ENCODE assay signal across 8 mouse cellular contexts in the genomic region with DNA sequence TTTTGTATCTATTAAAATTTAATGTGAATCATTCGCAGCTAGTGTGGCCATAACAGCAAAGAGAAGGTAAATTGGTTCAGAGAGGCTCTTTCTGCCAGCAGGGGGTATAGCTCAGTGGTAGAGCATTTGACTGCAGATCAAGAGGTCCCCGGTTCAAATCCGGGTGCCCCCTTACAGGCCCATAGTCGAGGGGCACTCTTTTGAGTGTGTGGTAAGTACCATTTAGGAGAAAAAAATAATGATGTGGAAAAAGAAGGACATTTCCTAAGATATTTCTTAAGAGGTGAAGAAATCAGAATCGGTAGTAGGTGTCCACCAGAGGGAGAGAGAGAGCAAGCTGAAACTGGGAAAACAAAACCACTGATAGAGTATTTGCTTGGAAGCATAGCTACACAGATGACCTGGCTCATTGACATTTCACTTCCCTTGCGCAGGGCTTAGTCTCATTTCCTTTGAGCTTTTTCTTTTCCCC. TPM values are rescaled to one million over a fixed set of nuclear protein-coding genes. Genes with fewer than 3 reads are reported as not detected.
DNase-seq lines count a peak whose midpoint lies in the region; ATAC-seq and TF ChIP-seq lines count a peak whose summit lies in the region.

No protein-coding gene starts in this region.

- DNase-seq in hindbrain, embryonic 10.5 days (ENCODE audit: low spot score): peak; percentile 68
- peak; percentile 33 to 50 for DNase-seq in gastrocnemius, postnatal 4 days (ENCODE audit: low spot score in 2 of 2)
- DNase-seq in left cerebral cortex, postnatal 14 days (ENCODE audit: low spot score in 2 of 2): peak; percentile 77 to 79
- DNase-seq in midbrain, embryonic 11.5 days (ENCODE audit: low spot score, missing footprints): peak; percentile 91

- TF ChIP-seq POLR2A in small intestine, adult 2 months (IDR thresholded peaks at IDR 0.05; ENCODE audit: low read depth, low read length): no peak

- intact Hi-C loops in left cerebral cortex, postnatal 14 days (cut with DNase I): no loop called here

- whole genome bisulfite sequencing in hindbrain, embryonic 10.5 days: 23% methylated on average over 6 of the region's 6 CpGs
- WGBS in hindbrain, embryonic 12.5 days: 22% methylated on average over 6 of the region's 6 CpGs
- WGBS in intestine, embryonic 16.5 days: 16% methylated on average over 6 of the region's 6 CpGs
- 17% methylated on average over 6 of the region's 6 CpGs for WGBS in midbrain, embryonic 11.5 days
- 6% methylated on average over 6 of the region's 6 CpGs for WGBS in small intestine, adult 2 months

- no peak overlapping the region for H3K9ac ChIP-seq in hindbrain, embryonic 12.5 days
- no peak overlapping the region for H3K9ac ChIP-seq in intestine, embryonic 16.5 days (ENCODE audit: low read depth, low read length)
- H3K9ac ChIP-seq in midbrain, embryonic 11.5 days (ENCODE audit: low read length): no peak overlapping the region

- H3K4me2 ChIP-seq in hindbrain, embryonic 12.5 days (replicated peaks): no peak overlapping the region
- H3K4me2 ChIP-seq in intestine, embryonic 16.5 days (ENCODE audit: low read depth, low read length): no peak overlapping the region
- no peak overlapping the region for H3K4me2 ChIP-seq in midbrain, embryonic 11.5 days

- peak; percentile 50; the same call in 1 of the 2 replicates for TF ChIP-seq CTCF in small intestine, adult 2 months (IDR thresholded peaks at IDR 0.05; ENCODE audit: extremely low read depth, insufficient read length, insufficient replicate concordance, low read depth, low read length)

- H3K4me3 ChIP-seq in hindbrain, embryonic 10.5 days: no peak overlapping the region
- H3K4me3 ChIP-seq in hindbrain, embryonic 12.5 days: no peak overlapping the region
- no peak overlapping the region for H3K4me3 ChIP-seq in intestine, embryonic 16.5 days (ENCODE audit: low read length)
- no peak overlapping the region for H3K4me3 ChIP-seq in midbrain, embryonic 11.5 days (ENCODE audit: low read depth, low read length)
- H3K4me3 ChIP-seq in small intestine, adult 2 months (ENCODE audit: low read depth, low read length): no peak overlapping the region

- no peaks in the 10 kb centered on the region for H3K27me3 ChIP-seq in hindbrain, embryonic 10.5 days (ENCODE audit: insufficient read depth, poor library complexity, severe bottlenecking)
- H3K27me3 ChIP-seq in hindbrain, embryonic 12.5 days: no peaks in the 10 kb centered on the region
- no peaks in the 10 kb centered on the region for H3K27me3 ChIP-seq in intestine, embryonic 16.5 days (replicated peaks; ENCODE audit: control insufficient read depth, insufficient read depth, low read length)
- no peaks in the 10 kb centered on the region for H3K27me3 ChIP-seq in midbrain, embryonic 11.5 days (ENCODE audit: control insufficient read depth, insufficient read depth, low read length)
- H3K27me3 ChIP-seq in small intestine, adult 2 months (ENCODE audit: control insufficient read depth, insufficient read depth, low read length): no peaks in the 10 kb centered on the region

- H3K27ac ChIP-seq in hindbrain, embryonic 10.5 days: no peak overlapping the region
- H3K27ac ChIP-seq in hindbrain, embryonic 12.5 days: no peak overlapping the region
- no peak overlapping the region for H3K27ac ChIP-seq in intestine, embryonic 16.5 days (ENCODE audit: low read length)
- H3K27ac ChIP-seq in midbrain, embryonic 11.5 days (ENCODE audit: low read depth, low read length): no peak overlapping the region
- H3K27ac ChIP-seq in small intestine, adult 2 months (ENCODE audit: insufficient read depth, low read depth, low read length): no peak overlapping the region

- ATAC-seq in hindbrain, embryonic 12.5 days (ENCODE audit: low FRiP score): no peak
- ATAC-seq in common myeloid progenitor, adult 5-6 weeks (replicated peaks; ENCODE audit: low read depth, poor library complexity, severe bottlenecking): peak; percentile 94
- ATAC-seq in intestine, embryonic 16.5 days: peak; percentile 96
- peak; percentile 27; the same call in 1 of the 2 replicates for ATAC-seq in midbrain, embryonic 11.5 days (ENCODE audit: low FRiP score)

- H3K4me1 ChIP-seq in hindbrain, embryonic 10.5 days (replicated peaks): peaks cover 1% of the 10 kb centered on the region; the same call in 1 of the 2 replicates
- no peaks in the 10 kb centered on the region for H3K4me1 ChIP-seq in hindbrain, embryonic 12.5 days
- H3K4me1 ChIP-seq in intestine, embryonic 16.5 days (ENCODE audit: control insufficient read depth, insufficient read depth, low read length): no peaks in the 10 kb centered on the region
- no peaks in the 10 kb centered on the region for H3K4me1 ChIP-seq in midbrain, embryonic 11.5 days (ENCODE audit: control insufficient read depth, insufficient read depth, low read length)
- H3K4me1 ChIP-seq in small intestine, adult 2 months (ENCODE audit: control insufficient read depth, insufficient read depth, insufficient read length, low read length): no peaks in the 10 kb centered on the region

- no peaks in the 10 kb centered on the region for H3K9me3 ChIP-seq in hindbrain, embryonic 10.5 days
- H3K9me3 ChIP-seq in hindbrain, embryonic 12.5 days (replicated peaks): no peaks in the 10 kb centered on the region
- no peaks in the 10 kb centered on the region for H3K9me3 ChIP-seq in intestine, embryonic 16.5 days (ENCODE audit: control insufficient read depth, low read length)
- H3K9me3 ChIP-seq in midbrain, embryonic 11.5 days (ENCODE audit: control insufficient read depth, low read length): no peaks in the 10 kb centered on the region

- H3K36me3 ChIP-seq in hindbrain, embryonic 10.5 days: no peaks in the 10 kb centered on the region
- H3K36me3 ChIP-seq in hindbrain, embryonic 12.5 days: no peaks in the 10 kb centered on the region
- no peaks in the 10 kb centered on the region for H3K36me3 ChIP-seq in intestine, embryonic 16.5 days (ENCODE audit: control insufficient read depth, insufficient read depth, low read length)
- H3K36me3 ChIP-seq in midbrain, embryonic 11.5 days (ENCODE audit: control insufficient read depth, insufficient read depth, low read length): no peaks in the 10 kb centered on the region
- no peaks in the 10 kb centered on the region for H3K36me3 ChIP-seq in small intestine, adult 2 months (ENCODE audit: control insufficient read depth, insufficient read depth, low read length)

RNA-seq across cellular contexts. Expression of gene Zfp956, which starts 25.7 kb away (rescaled TPM):
- polyA plus RNA-seq in hindbrain, embryonic 10.5 days (2016; fragmentation: Nextera tagmentation; extraction: Ambion mirVana): 7.5 and 8.5 TPM in 2 replicates
- 11.6 and 12.6 TPM in 2 replicates for polyA plus RNA-seq in hindbrain, embryonic 12.5 days (2016; fragmentation: Nextera tagmentation; extraction: Ambion mirVana)
- 7.9 and 10.3 TPM in 2 replicates for total RNA-seq in common myeloid progenitor, adult 5-6 weeks (2017)
- 1 to 10 TPM; 5.5 to 8.0 TPM for total RNA-seq in gastrocnemius, postnatal 4 days (2021)
- 8.8 and 9.3 TPM in 2 replicates for polyA plus RNA-seq in intestine, embryonic 16.5 days (2015; fragmentation: Nextera tagmentation; extraction: Ambion mirVana)
- total RNA-seq in left cerebral cortex, postnatal 14 days (2021): 10 to 100 TPM; 19.8 to 21.9 TPM
- polyA plus RNA-seq in midbrain, embryonic 11.5 days (2014; fragmentation: Nextera tagmentation; extraction: Ambion mirVana): 6.6 and 6.9 TPM in 2 replicates
- 5.1 and 6.9 TPM in 2 replicates for polyA plus RNA-seq in small intestine, adult 2 months (2012; rRNA removed)

RNA-seq across cellular contexts. Expression of gene Zfp212, which starts 58.7 kb away (rescaled TPM):
- polyA plus RNA-seq in hindbrain, embryonic 10.5 days (2016; fragmentation: Nextera tagmentation; extraction: Ambion mirVana): 17.4 and 21.4 TPM in 2 replicates
- 19.7 and 20.7 TPM in 2 replicates for polyA plus RNA-seq in hindbrain, embryonic 12.5 days (2016; fragmentation: Nextera tagmentation; extraction: Ambion mirVana)
- 9.0 and 10.3 TPM in 2 replicates for total RNA-seq in common myeloid progenitor, adult 5-6 weeks (2017)
- total RNA-seq in gastrocnemius, postnatal 4 days (2021): 10 to 100 TPM; 13.0 to 14.5 TPM
- 12.2 TPM in 2 replicates for polyA plus RNA-seq in intestine, embryonic 16.5 days (2015; fragmentation: Nextera tagmentation; extraction: Ambion mirVana)
- total RNA-seq in left cerebral cortex, postnatal 14 days (2021): 10 to 100 TPM; 13.6 to 16.4 TPM
- 12.0 and 13.1 TPM in 2 replicates for polyA plus RNA-seq in midbrain, embryonic 11.5 days (2014; fragmentation: Nextera tagmentation; extraction: Ambion mirVana)
- 2.3 and 5.7 TPM in 2 replicates for polyA plus RNA-seq in small intestine, adult 2 months (2012; rRNA removed)
